Mouse (Mus musculus) limb, embryonic 12.5 days (tissue): ENCODE data around the gene Adgrl1. TPM values are rescaled to one million over a fixed set of nuclear protein-coding genes. Genes with fewer than 3 reads are reported as not detected.
A peak's percentile ranks its signal among the peaks of the same experiment; 100 is the strongest.

Experiments used
- ATAC-seq: fragments of 200-750 bp; cut with Nextera tagmentation; 2 replicates; pipeline ENCODE4 v1.8.0; 2017; ENCODE audit warnings: low read depth, moderate TSS enrichment; ENCODE audit not compliant: insufficient number of reproducible peaks, insufficient read depth, low FRiP score, low TSS enrichment
- H3K27ac ChIP-seq: fragments of 300-500 bp; sonication (generic); 2 replicates; pipeline ENCODE4 v1.5.1; 2016; ENCODE audit warnings: mild to moderate bottlenecking, moderate library complexity
- H3K27me3 ChIP-seq: fragments of 300-500 bp; sonication (generic); 2 replicates; pipeline ENCODE4 v1.6.1; 2016; ENCODE audit warnings: mild to moderate bottlenecking, moderate library complexity
- H3K36me3 ChIP-seq: fragments of 300-500 bp; sonication (generic); 2 replicates; pipeline ENCODE4 v1.6.1; 2016; ENCODE audit warnings: mild to moderate bottlenecking, moderate library complexity
- H3K4me1 ChIP-seq: fragments of 300-500 bp; sonication (generic); replicated peaks from 2 replicates; pipeline ENCODE4 v1.6.1; 2016
- H3K4me2 ChIP-seq: fragments of 300-500 bp; sonication (generic); 2 replicates; pipeline ENCODE4 v1.6.1; 2016; ENCODE audit warnings: mild to moderate bottlenecking, moderate library complexity
- H3K4me3 ChIP-seq: fragments of 300-500 bp; sonication (generic); replicated peaks from 2 replicates; pipeline ENCODE4 v1.5.1; 2016; ENCODE audit warnings: mild to moderate bottlenecking
- H3K9ac ChIP-seq: fragments of 300-500 bp; sonication (generic); replicated peaks from 2 replicates; pipeline ENCODE4 v1.6.1; 2016; ENCODE audit warnings: mild to moderate bottlenecking, moderate library complexity
- H3K9me3 ChIP-seq: fragments of 300-500 bp; sonication (generic); 2 replicates; pipeline ENCODE4 v1.6.1; 2016; ENCODE audit warnings: mild to moderate bottlenecking, moderate library complexity
- WGBS: fragments of 180-500 bp; shearing (Covaris S2); methylation state at CpG from one replicate; pipeline ENCODE4 v1.1.7; 2016; 5-methylcytosine and 5-hydroxymethylcytosine counted together
- polyA plus RNA-seq: library from polyadenylated mRNA; unstranded; fragments of >200 nt; fragmentation: Nextera tagmentation; extraction: Ambion mirVana; gene quantifications from 2 replicates; pipeline ENCODE4 v1.2.1, GENCODE M21; 2016

The Adgrl1 gene
- polyA plus RNA-seq, 1 experiment from 2014 or later: 32.7 TPM

DNA sequence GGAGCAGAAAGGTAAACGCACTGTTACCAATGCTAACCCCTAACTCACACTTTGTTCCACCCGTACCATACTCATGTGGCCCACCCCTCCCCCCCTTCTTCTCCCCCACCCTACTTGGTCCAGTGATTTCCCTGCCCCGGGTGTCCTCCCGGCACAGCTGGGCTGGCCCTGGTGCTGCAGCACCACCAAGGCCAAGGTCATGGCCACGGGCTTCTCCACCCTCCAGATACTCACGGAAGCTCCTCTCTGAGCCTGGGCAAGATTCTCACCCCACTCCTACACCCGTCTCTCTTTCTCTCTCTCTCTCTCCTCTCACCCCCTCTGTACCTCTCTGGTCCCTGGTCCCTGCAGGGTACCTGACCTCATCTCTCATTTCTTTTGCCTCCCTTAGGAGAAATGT lies 26.4 kb downstream of the Adgrl1 start:
- 70% methylated on average over 7 of the region's 7 CpGs for WGBS
- H3K27me3 ChIP-seq: no peaks in the 10 kb centered on the region
- no peak overlapping the region for H3K9ac ChIP-seq
- H3K4me2 ChIP-seq: no peak overlapping the region
- ATAC-seq: no peak
- H3K4me1 ChIP-seq: no peaks in the 10 kb centered on the region
- H3K36me3 ChIP-seq: peaks cover 98% of the 10 kb centered on the region
- no peak overlapping the region for H3K4me3 ChIP-seq
- no peak overlapping the region for H3K27ac ChIP-seq
- H3K9me3 ChIP-seq: no peaks in the 10 kb centered on the region

DNA sequence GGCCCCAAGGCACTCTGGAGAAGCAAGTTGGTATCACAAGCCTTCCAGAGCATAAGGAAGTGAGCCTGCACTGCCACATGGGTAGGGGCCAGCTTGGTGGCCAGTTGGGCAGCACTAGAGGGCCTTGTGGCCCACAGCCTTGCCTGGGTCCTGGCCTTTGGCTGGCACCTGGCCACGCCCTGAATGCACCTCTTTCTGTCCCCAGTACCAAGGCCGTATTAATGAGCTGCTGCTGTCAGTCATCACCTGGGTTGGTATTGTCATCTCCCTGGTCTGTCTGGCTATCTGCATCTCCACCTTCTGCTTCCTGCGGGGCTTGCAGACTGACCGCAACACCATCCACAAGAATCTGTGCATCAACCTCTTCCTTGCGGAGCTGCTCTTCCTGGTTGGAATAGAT lies 34.3 kb downstream of the Adgrl1 start:
- H3K9ac ChIP-seq: no peak overlapping the region
- no peak overlapping the region for H3K27ac ChIP-seq
- no peaks in the 10 kb centered on the region for H3K4me1 ChIP-seq
- H3K36me3 ChIP-seq: peaks cover 100% of the 10 kb centered on the region
- H3K4me3 ChIP-seq: no peak overlapping the region
- WGBS: 87% methylated on average over 5 of the region's 5 CpGs
- no peak for ATAC-seq
- no peak overlapping the region for H3K4me2 ChIP-seq
- no peaks in the 10 kb centered on the region for H3K27me3 ChIP-seq
- no peaks in the 10 kb centered on the region for H3K9me3 ChIP-seq

DNA sequence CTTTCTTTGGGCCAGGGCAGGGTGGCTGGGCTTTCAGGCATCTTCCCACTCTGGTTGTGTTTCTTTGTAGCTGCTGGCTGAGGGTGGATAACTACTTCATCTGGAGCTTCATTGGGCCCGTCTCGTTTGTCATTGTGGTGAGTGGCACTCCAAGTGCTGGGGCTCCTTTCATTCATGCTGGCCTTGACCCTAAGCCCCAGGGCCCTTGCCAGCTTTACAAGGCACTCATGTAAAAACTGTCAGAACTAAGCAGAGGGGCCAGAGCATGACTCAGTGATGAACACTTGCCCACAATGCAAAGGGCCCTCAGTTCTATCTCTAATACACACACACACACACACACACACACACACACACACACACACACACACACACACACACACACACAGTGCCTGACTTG lies 35.1 kb downstream of the Adgrl1 start:
- WGBS: 92% methylated on average over 2 of the region's 2 CpGs
- Histone ChIP-seq H3K27ac (no peak overlapping the region), H3K9me3 (no peaks in the 10 kb centered on the region), H3K4me1 (no peaks in the 10 kb centered on the region), H3K36me3 (peaks cover 98% of the 10 kb centered on the region), H3K27me3 (no peaks in the 10 kb centered on the region), H3K9ac (no peak overlapping the region), H3K4me3 (no peak overlapping the region), H3K4me2 (no peak overlapping the region)
- no peak for ATAC-seq

DNA sequence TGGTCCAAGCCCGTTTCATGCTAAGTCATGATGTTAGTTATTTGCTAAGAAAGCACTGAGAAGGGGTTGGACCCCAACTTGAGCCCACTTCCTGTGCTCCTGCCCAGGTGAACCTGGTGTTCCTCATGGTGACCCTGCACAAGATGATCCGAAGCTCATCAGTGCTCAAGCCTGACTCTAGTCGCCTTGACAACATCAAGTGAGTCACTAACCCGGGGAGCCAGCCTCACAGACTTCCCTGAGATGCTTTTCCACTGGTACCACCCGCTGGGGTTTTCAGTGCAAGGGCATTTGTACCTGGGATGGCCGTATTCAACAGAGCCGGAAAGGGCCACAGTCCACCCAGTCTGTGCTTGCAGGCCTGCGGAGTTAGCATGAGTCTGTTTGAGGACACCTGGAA lies 35.5 kb downstream of the Adgrl1 start:
- H3K27me3 ChIP-seq: no peaks in the 10 kb centered on the region
- WGBS: 89% methylated on average over 8 of the region's 8 CpGs
- H3K9ac ChIP-seq: no peak overlapping the region
- ATAC-seq: no peak
- no peaks in the 10 kb centered on the region for H3K9me3 ChIP-seq
- no peaks in the 10 kb centered on the region for H3K4me1 ChIP-seq
- H3K36me3 ChIP-seq: peaks cover 98% of the 10 kb centered on the region
- H3K4me2 ChIP-seq: no peak overlapping the region
- H3K4me3 ChIP-seq: no peak overlapping the region
- H3K27ac ChIP-seq: no peak overlapping the region

DNA sequence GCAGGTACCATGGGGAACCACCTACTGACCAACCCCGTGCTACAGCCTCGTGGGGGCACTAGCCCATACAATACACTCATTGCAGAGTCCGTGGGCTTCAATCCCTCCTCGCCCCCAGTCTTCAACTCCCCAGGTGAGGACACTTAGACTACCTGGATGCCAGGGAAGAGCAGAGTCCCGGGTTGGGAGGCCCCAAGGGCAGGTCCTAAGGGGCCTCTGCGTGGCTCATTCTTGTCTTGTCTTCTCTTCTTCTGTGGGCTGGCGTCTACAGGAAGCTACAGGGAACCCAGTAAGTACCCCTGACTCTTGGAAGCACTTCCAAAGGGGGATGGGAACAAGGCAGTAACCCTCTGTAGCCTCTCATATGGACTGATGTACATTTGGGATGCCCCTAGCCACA lies 37.7 kb downstream of the Adgrl1 start:
- ATAC-seq: no peak
- WGBS: 88% methylated on average over 7 of the region's 7 CpGs
- Histone ChIP-seq H3K36me3 (peaks cover 77% of the 10 kb centered on the region), H3K27me3 (no peaks in the 10 kb centered on the region), H3K4me1 (no peaks in the 10 kb centered on the region), H3K27ac (no peak overlapping the region), H3K4me3 (no peak overlapping the region), H3K9ac (no peak overlapping the region), H3K4me2 (no peak overlapping the region), H3K9me3 (no peaks in the 10 kb centered on the region)

DNA sequence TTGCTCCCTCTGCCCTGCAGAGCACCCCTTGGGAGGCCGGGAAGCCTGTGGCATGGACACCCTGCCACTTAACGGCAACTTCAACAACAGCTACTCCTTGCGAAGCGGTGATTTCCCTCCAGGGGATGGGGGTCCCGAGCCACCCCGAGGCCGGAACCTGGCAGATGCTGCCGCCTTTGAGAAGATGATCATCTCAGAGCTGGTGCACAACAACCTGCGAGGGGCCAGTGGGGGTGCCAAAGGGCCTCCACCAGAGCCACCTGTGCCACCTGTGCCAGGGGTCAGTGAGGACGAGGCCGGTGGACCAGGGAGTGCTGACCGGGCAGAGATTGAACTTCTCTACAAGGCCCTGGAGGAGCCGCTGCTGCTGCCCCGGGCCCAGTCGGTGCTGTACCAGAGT lies 38.4 kb downstream of the Adgrl1 start:
- 91% methylated on average over 15 of the region's 15 CpGs for WGBS
- H3K4me3 ChIP-seq: no peak overlapping the region
- no peak overlapping the region for H3K9ac ChIP-seq
- H3K27ac ChIP-seq: no peak overlapping the region
- ATAC-seq: no peak
- H3K4me1 ChIP-seq: no peaks in the 10 kb centered on the region
- no peaks in the 10 kb centered on the region for H3K27me3 ChIP-seq
- peaks cover 71% of the 10 kb centered on the region for H3K36me3 ChIP-seq
- H3K4me2 ChIP-seq: no peak overlapping the region
- no peaks in the 10 kb centered on the region for H3K9me3 ChIP-seq

DNA sequence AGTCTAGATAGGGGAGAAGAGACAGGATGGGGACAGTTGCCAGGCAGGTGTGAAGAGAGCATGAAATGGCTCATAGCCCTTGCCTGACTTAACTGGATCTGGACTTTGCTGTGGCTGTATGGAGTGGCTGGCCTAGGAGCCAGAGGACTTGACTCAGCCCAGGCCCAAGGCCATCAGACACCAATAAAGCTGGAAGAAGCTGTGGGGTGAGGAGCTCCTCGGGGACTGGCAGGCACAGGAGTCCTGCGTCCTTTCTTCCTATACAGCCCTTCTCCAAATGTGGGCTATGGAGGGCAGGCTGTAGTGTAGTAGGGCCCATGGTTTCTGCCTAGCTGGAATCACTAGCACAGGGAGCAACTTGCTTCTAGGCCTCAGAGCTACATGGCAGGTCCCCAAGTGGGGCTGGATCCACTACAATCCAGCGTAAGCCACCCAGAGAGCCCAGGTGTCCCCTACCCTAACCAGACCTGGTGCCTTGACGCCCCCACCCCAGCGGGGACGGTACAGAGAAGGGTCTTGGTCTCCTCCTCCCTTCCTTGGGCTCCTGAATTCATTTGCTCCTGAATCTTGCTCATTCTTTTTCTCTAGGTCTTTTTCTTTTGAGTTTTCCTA lies 41.3 kb downstream of the Adgrl1 start:
- H3K27me3 ChIP-seq: no peaks in the 10 kb centered on the region
- H3K4me1 ChIP-seq: no peaks in the 10 kb centered on the region
- 69% methylated on average over 6 of the region's 6 CpGs for WGBS
- no peak overlapping the region for H3K4me2 ChIP-seq
- no peak overlapping the region for H3K9ac ChIP-seq
- no peaks in the 10 kb centered on the region for H3K9me3 ChIP-seq
- H3K4me3 ChIP-seq: no peak overlapping the region
- no peak for ATAC-seq
- peaks cover 42% of the 10 kb centered on the region for H3K36me3 ChIP-seq
- no peak overlapping the region for H3K27ac ChIP-seq

DNA sequence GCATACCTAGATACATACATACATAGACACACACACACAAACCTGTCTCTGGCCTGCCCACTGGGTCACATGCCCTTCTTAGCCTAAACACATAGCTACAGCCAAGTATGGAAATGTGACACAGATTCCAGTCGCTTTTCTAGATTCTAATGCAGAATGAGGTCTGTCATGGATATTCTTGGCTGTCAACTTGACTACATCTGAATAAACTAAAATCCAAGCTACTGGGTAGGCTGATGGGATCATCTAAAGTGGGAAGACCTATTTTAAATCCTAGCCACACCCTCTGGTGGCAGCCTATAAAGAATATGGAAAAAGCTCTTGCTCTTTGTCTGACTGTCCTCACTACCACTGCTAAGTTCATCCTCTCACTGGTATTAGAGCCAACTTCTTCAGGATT lies 42.5 kb downstream of the Adgrl1 start:
- ATAC-seq: no peak
- peaks cover 29% of the 10 kb centered on the region for H3K36me3 ChIP-seq
- H3K4me3 ChIP-seq: no peak overlapping the region
- 76% methylated on average over 1 of the region's 1 CpGs for WGBS
- H3K9ac ChIP-seq: no peak overlapping the region
- no peaks in the 10 kb centered on the region for H3K4me1 ChIP-seq
- H3K4me2 ChIP-seq: no peak overlapping the region
- H3K27me3 ChIP-seq: no peaks in the 10 kb centered on the region
- no peak overlapping the region for H3K27ac ChIP-seq
- H3K9me3 ChIP-seq: no peaks in the 10 kb centered on the region

DNA sequence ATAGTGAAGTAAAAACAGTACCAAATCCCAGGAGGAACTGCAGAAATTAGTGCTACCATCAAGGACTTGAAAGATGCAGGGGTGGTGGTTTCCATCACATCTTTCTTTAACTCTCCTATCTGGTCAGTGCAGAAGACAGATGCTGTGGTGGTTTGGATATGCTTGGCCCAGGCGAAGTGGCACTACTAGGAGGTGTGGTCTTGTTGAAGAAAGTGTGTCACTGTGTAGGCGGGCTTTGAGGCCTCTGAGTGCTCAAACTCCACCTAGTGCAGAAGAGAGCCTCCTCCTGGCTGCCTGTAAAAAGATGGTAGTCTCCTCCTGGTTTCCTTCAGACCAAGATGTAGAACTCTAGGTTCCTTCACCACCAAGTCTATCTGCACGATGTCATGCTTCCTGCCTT lies 45.6 kb downstream of the Adgrl1 start:
- H3K4me3 ChIP-seq: no peak overlapping the region
- H3K9ac ChIP-seq: no peak overlapping the region
- no peaks in the 10 kb centered on the region for H3K9me3 ChIP-seq
- no peak overlapping the region for H3K4me2 ChIP-seq
- no peaks in the 10 kb centered on the region for H3K4me1 ChIP-seq
- no peak overlapping the region for H3K27ac ChIP-seq
- WGBS: 61% methylated on average over 3 of the region's 3 CpGs
- ATAC-seq: no peak
- H3K36me3 ChIP-seq: 0 out of 2 replicates have a peak, but pooled peaks cover under 1% of the 10 kb centered on the region
- no peaks in the 10 kb centered on the region for H3K27me3 ChIP-seq

DNA sequence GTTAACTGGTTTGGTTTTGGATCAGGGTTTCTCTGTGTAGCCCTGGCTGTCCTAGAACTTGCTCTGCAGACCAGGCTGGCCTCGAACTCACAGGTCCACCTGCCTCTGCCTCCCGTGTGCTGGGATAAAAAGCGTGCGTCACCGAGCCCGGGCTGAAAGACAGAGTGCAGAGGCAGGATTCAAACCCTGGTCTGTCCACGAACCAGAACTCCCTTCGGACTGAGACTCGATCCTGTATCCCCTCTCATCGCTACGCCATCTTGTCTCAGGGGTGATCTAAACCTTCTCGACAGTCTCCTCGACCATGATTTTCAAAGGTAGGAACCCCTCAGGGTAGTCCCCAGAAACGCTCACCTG lies 54.8 kb downstream of the Adgrl1 start:
- H3K36me3 ChIP-seq: no peaks in the 10 kb centered on the region
- ATAC-seq: no peak

DNA sequence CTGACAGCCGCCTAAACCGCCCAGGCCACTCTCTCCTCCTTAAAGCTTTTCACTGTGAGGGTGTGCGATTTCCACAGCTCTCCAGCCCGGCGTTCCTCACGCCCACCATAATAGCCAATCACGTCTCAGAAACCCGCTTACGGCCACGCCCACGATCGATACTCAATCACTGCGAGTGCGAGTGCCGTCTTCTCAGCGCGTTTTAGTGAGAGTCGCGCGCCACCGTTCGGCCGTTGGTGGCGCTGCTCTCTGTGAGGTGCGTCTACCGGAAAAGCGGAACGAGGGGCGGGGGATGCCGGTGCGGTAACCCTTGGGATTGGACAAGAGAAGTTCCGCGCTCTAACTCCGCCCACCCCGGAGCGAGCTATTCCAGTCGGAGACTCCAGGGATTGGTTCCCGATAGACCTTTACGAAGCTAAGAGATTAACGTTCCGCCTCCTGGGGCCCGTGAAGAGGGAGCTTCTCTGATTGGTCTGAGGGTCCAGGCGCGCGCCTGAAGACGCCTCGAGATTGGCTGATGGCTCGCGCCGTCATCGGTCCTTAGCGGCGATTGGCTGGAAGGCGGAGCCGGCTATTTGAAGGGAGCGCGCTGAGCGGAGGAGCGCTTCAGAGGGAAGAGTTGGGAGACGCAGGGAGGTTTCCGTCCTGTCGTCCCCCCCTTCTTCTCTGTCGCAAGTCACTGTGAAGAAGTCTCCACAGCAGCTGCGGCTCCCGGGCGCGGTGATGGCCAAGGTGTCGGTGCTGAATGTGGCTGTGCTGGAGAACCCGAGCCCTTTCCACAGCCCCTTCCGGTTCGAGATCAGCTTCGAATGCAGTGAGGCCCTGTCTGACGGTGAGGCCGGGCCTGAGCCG lies 55.4 kb downstream of the Adgrl1 start, which contains the start of the genes Gm10644 and Asf1b:
Gm10644 (minus strand) TSS at position 100 of the 852 bp plus-strand sequence.
Asf1b (plus strand) TSS at position 402 of the 852 bp plus-strand sequence.
- under 1% methylated on average over 75 of the region's 75 CpGs for WGBS
- Histone ChIP-seq H3K4me1 (peaks cover 18% of the 10 kb centered on the region), H3K27me3 (no peaks in the 10 kb centered on the region), H3K4me2 (peak within 1 kb of the TSS; percentile 73), H3K9me3 (no peaks in the 10 kb centered on the region), H3K27ac (no peak within 1 kb of the TSS), H3K36me3 (no peaks in the 10 kb centered on the region), H3K4me3 (peak within 1 kb of the TSS; percentile 59), H3K9ac (peak within 1 kb of the TSS; percentile 66)
- ATAC-seq: peak; percentile 100

More for the DNA sequence above, 54.8 kb downstream of the Adgrl1 start:
- Histone ChIP-seq H3K9ac (peak overlapping the region; percentile 50), H3K4me1 (peaks cover 18% of the 10 kb centered on the region), H3K27me3 (no peaks in the 10 kb centered on the region), H3K4me2 (peak overlapping the region; percentile 73), H3K9me3 (no peaks in the 10 kb centered on the region), H3K4me3 (peak overlapping the region; percentile 59), H3K27ac (no peak overlapping the region)
- WGBS: 2% methylated on average over 14 of the region's 14 CpGs

DNA sequence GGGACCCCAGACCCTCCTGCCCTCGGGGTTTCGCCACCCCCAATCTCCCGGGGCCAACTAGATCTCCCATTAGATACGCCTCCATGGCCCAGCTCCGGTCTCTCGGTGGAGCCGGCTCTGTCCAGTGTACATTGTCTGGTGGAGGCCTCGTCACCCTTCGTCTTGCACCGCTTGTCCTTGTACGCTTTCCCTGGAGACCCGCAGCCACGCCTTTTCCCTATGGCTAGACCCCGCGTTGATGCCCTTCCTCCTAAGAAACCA lies 56.0 kb downstream of the Adgrl1 start:
- 4% methylated on average over 15 of the region's 15 CpGs for WGBS
- no peak for ATAC-seq
- Histone ChIP-seq H3K36me3 (no peaks in the 10 kb centered on the region), H3K4me2 (peak overlapping the region; percentile 73), H3K9me3 (no peaks in the 10 kb centered on the region), H3K9ac (peak overlapping the region; percentile 66), H3K27ac (no peak overlapping the region), H3K4me1 (peaks cover 18% of the 10 kb centered on the region), H3K4me3 (peak overlapping the region; percentile 59), H3K27me3 (no peaks in the 10 kb centered on the region)
